Mouse (Mus musculus) T-helper 1 cell (primary cell): ENCODE measurements around the gene Mtor.

ENCODE experiments used
- in situ Hi-C: fragments of 300-600 bp; cut with MboI, MseI; formaldehyde crosslinking; loops from one replicate; pipeline ENCODE4 v1.15.1; 2025; ENCODE audit warnings: high pct_unique_total_duplicates

Mtor gene

GRCm38 (mm10) chr4:148593996-148594395, 145.6 kb downstream of the Mtor start:
- in situ Hi-C loops, result no loop called here

DNA sequence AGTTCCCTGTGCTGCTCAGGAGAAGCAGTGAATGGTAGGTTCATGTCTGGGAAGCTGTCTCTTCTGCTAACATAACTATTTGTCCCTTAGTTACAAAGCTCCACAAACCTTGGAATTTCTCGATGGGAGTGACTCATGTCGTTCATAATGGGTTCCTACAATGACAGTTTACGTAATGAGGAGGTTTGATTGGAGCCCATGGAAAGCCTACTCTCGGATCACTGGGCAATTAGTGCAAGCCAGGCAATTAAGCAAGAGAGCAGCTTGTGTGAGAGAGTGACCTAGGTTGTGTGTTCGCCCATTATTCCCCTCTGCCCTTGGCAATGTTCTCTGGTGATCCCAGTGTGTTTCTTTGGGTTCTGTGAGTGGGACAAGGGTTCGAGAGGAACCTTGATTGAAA, 147.5 kb downstream of the Mtor start:
- in situ Hi-C loops, result no loop called here

GRCm38 (mm10) chr4:148596731-148597130, 148.3 kb downstream of the Mtor start:
- in situ Hi-C loops, result no loop called here

DNA sequence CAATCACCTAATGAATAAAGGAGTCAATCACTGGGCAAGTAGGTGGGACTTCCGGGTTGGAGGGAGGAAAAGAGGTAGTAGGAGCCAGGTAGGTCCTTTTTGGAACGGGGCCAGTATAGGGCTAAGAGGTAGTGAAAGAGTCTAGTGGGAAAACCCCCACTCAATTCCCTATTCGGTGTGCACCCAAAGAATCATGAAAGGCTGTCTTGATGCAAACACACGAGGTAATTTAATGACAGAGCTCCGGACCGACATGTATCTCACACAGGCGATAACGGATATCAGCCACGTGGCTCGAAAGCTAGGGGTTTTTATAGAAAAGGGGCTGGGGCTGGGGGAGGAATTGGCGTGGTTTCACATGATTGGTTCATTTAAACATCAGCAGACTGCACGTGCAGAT, 150.4 kb downstream of the Mtor start:
- in situ Hi-C loops, result no loop called here

GRCm38 (mm10) chr4:148600316-148600715, 151.9 kb downstream of the Mtor start:
- in situ Hi-C loops, result loop anchor here (25.0 kb wide), 1 partner anchor 438 kb away; the partner anchor contains the start of genes Fbxo2, Fbxo44 and Fbxo6

- in situ Hi-C loops, result loop anchor here (25.0 kb wide), 1 partner anchor 440 kb away; the partner anchor contains the start of genes Fbxo2, Fbxo44 and Fbxo6
Measured at GRCm38 (mm10) chr4:148601871-148602270, 153.5 kb downstream of the Mtor start.

DNA sequence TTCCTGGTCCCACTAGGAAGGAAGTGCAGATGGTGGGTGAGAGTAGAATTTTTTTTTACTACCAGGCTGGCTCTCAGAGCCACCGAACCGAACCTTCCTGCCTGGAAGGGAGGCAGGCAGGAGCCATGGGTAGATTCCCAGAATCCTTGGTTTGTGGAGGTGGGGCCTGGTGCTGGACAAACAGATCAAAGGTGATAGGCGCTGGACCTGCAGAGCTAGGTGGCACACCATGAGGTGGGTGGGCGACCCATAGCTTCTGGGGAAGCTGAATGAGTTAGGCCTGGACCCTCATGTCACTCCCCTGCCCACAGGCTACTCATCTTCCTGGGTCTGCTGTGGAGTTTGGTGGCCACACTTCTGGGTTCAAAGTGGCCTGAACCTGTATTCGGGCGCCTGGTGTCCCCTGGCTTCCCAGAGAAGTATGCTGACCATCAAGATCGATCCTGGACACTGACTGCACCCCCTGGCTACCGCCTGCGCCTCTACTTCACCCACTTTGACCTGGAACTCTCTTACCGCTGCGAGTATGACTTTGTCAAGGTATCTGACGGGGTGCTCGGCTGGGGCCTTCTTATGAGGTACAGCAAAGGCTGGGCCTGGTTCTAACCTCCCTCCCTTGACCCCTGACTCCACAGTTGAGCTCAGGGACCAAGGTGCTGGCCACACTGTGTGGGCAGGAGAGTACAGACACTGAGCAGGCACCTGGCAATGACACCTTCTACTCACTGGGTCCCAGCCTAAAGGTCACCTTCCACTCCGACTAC, 154.1 kb downstream of the Mtor start, which contains the start of gene Masp2:
Gene Masp2 (plus strand): TSS at position 198 of the 764 bp plus-strand sequence.
- in situ Hi-C loops, result loop anchor here (25.0 kb wide), 1 partner anchor 440 kb away; the partner anchor contains the start of genes Fbxo2, Fbxo44 and Fbxo6

DNA sequence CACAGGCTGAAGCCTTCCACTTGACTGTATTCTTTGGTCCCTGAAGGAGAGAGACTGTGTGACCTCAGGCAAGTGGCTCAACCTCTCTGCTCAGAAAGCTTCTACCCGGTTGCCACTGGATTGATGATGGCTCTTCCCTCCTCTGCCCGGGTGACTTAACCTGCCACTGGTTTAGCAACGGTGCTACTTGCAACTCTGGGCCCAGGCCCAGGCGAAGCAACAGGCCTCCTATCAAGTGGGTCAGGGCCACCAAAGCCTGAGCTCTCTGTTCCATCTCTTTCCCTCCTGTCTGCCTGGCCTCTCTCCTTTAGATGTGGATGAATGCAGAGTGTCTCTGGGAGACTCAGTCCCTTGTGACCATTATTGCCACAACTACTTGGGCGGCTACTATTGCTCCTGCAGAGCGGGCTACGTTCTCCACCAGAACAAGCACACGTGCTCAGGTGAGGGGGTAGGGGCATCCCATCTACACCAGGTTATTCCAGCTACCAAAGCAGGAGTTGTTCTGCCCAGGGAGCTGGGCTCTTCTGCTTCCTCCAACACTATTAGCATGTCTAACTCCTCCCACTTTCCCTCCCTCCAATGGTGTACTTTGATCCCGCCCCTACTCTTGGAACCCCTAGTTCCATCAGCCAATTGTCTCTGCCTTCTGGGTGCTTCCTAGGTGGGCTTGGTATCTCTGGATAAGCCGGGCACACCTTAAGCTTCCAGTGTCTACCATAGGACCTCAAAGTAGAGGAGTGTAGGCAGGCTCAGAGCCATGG, 155.1 kb downstream of the Mtor start:
- in situ Hi-C loops, result loop anchor here (25.0 kb wide), 1 partner anchor 441 kb away; the partner anchor contains the start of genes Fbxo2, Fbxo44 and Fbxo6

GRCm38 (mm10) chr4:148604141-148604540, 155.7 kb downstream of the Mtor start:
- in situ Hi-C loops, result loop anchor here (25.0 kb wide), 1 partner anchor 442 kb away; the partner anchor contains the start of genes Fbxo2, Fbxo44 and Fbxo6

DNA sequence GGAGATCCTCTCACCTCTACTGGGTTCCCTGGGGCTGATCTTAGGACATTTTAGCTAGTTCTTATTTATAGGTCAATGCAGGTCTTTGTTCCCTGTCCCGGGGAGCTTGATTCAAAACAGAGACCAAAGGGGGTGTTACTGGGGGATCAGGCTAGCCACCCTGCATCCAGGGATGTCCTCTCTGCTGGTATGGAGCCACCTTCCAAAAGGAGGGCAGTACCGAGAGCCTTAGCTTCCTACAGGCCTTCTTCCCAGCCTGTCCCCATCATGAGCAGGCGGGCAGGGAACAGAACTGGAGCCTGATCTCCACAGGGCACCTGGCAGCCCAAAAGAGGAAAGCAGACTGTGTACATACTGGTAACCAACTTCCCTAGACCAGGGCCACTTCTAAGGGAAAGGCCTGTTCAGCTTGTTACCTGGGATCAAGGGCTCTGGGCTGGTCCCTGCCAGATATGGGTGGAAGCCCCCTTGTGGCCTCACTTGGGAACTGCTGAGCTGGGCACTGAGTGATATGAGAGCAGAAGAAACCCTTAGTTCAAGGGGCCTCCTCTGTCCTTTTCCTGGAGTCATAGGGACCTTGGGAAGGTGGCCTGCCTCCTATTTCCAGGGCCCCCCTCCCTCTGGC, 156.2 kb downstream of the Mtor start:
- in situ Hi-C loops, result loop anchor here (25.0 kb wide), 1 partner anchor 442 kb away; the partner anchor contains the start of genes Fbxo2, Fbxo44 and Fbxo6
